Comparison of ENCODE assay signal across 21 mouse cellular contexts in genomic region chr7:100128262-100129041, GRCm38 (mm10). TPM values are rescaled to one million over a fixed set of nuclear protein-coding genes. Genes with fewer than 3 reads are reported as not detected.
"Had no signal": no experiment of that assay in that cellular context is flagged by ENCODE, and none has a peak within 500 bp of the region (broad histone marks: within the 10 kb centered on the region; RNA-seq: fewer than 3 reads in every experiment).

No protein-coding gene starts in this region.

- H3K27me3 ChIP-seq: liver, embryonic 15.5 days; lung, embryonic 15.5 days; midbrain, embryonic 13.5 days had no signal

- H3K9ac ChIP-seq: liver, embryonic 12.5 days; liver, embryonic 15.5 days; lung, embryonic 15.5 days; midbrain, embryonic 13.5 days had no signal

- DNase-seq: kidney, adult 2 months; kidney, postnatal 10 days; layer of hippocampus, postnatal 36 days; lung, adult 18-20 months; thymus, adult 18-20 months; thymus, postnatal 36 days had no signal

- H3K4me1 ChIP-seq: liver, embryonic 12.5 days; lung, embryonic 15.5 days; midbrain, embryonic 13.5 days had no signal

- ATAC-seq: intestine, postnatal 0 days; liver, embryonic 12.5 days; midbrain, embryonic 13.5 days; midbrain, embryonic 16.5 days had no signal

- H3K4me2 ChIP-seq: liver, embryonic 12.5 days; liver, embryonic 15.5 days; lung, embryonic 15.5 days; midbrain, embryonic 13.5 days had no signal

- H3K9me3 ChIP-seq: liver, embryonic 12.5 days; liver, embryonic 15.5 days; lung, embryonic 15.5 days; midbrain, embryonic 10.5 days; midbrain, embryonic 13.5 days had no signal

- H3K4me3 ChIP-seq: left cerebral cortex, adult 2 months; liver, embryonic 12.5 days; liver, embryonic 15.5 days; lung, embryonic 15.5 days; megakaryocyte, embryonic 14.5 days; midbrain, embryonic 10.5 days; midbrain, embryonic 13.5 days; myocyte had no signal

- H3K27ac ChIP-seq: left cerebral cortex, adult 2 months; liver, embryonic 12.5 days; liver, embryonic 15.5 days; lung, embryonic 15.5 days; macrophage; midbrain, embryonic 10.5 days; midbrain, embryonic 13.5 days; stomach, postnatal 0 days had no signal

- H3K36me3 ChIP-seq: liver, embryonic 12.5 days; liver, embryonic 15.5 days; lung, embryonic 15.5 days; midbrain, embryonic 10.5 days; midbrain, embryonic 13.5 days had no signal

RNA-seq across cellular contexts. Expression of gene Lipt2, which starts 30.6 kb away (rescaled TPM):
- total RNA-seq: monocyte, adult 5-6 weeks had no signal

RNA-seq across cellular contexts. Expression of gene Kcne3, which starts 47.9 kb away (rescaled TPM):
- total RNA-seq: layer of hippocampus, postnatal 10 days; layer of hippocampus, postnatal 36 days; left cerebral cortex, postnatal 10 days had no signal
- polyA plus RNA-seq: myocyte had no signal
